Mouse (Mus musculus): ENCODE measurements around the gene Mrc2.

GRCm38 (mm10) chr11:105352954-105353890, 60.8 kb downstream of the Mrc2 start:
- no peak for TF ChIP-seq POLR2A (IDR thresholded peaks at IDR 0.05; ENCODE audit: borderline replicate concordance, extremely low read depth, insufficient read depth, insufficient read length, poor library complexity, severe bottlenecking)
- TF ChIP-seq CTCF (IDR thresholded peaks at IDR 0.05; ENCODE audit: borderline replicate concordance, extremely low read depth, insufficient read depth, insufficient read length) = no peak

Measured in brain, embryonic 14.5 days (tissue).